Mouse (Mus musculus): ENCODE measurements around the gene Lrfn1.

Lrfn1 gene

DNA sequence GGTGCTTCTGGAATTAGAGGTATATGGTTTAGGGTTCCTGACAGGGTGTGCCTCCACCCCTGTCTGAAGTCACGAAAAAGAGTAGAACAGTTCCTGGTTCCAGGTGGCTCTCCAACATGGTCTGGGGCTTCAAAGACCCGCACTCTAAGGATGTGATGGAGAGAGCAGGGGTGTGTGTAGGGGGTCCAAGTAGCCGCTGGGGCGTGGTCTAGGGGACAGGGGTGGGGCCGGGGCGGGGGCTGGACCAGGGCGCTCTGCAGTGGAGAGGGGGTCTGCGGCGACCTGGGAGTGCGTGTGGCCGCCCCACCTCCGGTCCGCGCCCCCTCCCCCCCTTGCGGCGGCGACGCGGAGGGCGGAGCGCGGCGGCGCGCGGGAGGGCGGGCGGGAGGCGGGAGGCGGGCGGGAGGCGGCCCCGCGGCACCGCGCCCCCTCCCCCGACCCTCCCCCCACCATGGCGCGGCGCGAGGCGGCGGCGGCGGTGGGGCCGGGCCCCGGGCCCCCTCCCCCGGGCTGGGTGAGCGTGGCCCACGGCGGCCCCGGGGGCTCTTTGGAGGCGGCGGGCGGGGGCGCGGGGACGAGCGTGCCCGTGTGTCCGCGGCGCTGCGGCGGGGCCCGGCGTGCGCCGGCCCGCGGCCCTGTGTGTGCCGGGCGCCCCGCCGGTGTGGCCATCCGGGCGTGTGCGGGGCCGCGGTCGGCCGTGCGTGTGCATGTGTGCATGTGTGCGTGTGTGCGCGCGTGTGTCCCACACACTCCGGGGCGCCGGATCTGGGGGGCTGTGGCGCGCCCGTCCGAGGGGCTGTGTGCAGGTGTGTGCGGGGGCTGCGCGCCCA, at the start of gene Lrfn1:
TSS of gene Lrfn1 (plus strand) at position 450 of the 830 bp plus-strand sequence.
- DNase-seq (ENCODE audit: low spot score in 2 of 2): peak in 1 of 2 experiments; percentile 39

DNA sequence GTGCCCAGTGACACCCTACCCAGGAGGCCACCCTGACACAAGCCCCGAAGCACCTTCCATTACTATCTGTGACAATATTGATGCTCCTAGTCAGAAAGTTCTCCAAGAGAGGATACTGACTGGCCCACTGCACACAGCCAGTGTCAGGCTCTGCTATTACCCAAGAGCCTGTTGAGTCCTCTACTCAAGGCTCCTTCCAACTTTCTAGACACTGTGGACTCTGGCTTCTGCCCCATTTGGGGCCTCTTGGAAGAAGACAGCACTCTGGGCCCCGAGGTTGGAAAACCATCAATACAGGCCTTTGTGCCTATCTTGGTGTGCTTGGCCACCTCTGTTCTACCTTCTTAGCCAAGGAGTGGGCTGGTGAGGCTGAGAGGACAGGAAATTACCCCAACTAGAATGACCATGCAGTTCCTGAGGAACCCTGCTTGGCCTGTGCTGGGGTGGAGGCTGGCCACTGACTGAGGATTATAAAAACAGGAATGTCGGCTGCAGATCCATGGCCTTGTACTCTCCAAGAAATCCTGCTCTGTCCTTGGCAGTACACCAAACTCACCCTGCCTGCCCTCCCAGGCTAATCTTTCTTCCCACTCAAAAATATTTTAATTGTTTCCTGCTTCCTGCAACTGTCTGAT, 40.8 kb upstream of the Lrfn1 start:
- no peak for DNase-seq (ENCODE audit: low spot score in 2 of 2)

DNA sequence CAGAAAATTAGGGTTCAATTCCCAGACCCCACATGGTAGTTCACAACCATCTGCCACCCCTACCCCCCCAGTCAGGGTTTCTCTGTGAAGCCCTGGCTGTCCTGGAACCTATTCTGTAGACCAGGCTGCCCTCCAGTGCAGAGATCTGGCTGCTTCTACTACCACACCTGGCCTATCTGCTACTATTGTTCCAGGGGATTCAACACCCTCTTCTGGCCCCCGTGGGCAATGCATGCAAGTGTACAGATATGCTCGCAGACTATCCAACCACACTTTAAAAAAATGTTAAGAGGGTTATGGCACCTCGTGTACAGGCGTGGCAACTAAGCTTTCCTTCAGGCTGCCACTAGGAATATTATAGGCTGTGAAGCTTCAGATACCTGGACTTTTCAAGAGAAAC, 39.0 kb upstream of the Lrfn1 start:
- DNase-seq (ENCODE audit: low spot score in 2 of 2): no peak

DNA sequence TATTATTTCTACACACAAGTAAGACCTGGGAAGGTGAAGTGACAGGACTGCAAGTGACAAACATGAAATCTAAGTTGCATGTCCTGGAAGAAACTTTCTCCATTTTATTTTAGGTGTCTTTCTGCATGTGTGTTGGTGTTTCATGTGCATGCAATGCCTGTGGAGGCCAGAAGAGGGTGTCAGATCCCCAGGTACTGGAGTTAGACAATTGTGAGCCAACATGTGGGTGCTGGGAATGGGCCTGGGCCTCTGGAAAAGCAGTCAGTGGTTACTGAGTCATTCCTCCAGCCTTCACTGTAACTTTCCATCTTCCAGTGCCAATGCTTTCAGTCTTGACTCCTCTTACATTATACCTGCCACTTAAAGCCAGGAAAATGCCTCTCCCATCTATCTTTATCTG, 34.4 kb upstream of the Lrfn1 start:
- no peak for DNase-seq (ENCODE audit: low spot score in 2 of 2)

DNA sequence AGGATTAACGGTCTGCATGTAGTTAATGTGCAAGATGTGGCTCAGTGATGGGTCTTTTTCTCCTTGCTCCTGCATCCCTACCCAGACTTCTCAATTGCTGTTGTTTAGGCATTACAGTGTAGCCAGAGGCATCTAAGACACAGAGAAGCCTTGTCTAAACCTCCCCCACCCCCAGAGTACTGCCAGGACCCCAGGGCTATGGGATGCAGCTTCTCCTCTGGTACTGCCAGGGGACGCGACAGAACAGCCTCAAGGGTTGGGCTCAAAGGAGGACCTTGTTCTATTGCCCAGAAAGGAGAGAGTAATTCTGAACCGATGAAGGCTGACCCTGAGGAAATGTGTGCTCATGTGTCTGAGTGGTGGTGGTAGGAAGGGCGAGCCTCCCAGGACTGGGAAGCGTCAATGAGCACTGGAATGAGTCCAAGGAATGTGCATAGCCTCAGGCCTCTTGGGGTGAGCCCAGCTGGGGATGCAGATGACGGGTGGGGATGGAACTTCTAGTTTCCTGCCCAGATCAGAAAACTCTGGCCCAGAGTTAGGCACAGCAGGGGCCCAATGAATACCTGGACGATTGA, 33.6 kb upstream of the Lrfn1 start:
- no peak for DNase-seq (ENCODE audit: low spot score in 2 of 2)

DNA sequence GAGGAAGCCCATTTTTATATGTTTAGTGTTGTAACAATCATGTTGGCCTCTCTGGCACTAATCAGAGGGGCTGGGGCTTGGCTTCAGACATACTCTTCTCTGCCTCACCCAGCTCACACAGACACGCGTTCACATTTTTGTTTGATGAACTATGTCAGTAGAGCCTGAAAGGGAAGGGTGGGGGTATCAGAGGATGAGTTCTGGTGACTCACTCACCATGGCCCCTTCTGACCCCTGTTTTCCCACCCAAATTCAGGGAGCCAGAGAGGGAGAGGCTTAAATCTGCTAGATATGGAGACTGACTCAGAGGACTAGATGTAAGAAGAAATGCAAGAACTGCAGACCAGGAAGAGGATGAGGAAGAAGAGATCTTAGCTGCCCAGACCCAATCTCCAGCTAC, 32.4 kb upstream of the Lrfn1 start:
- no peak for DNase-seq (ENCODE audit: low spot score in 2 of 2)

DNA sequence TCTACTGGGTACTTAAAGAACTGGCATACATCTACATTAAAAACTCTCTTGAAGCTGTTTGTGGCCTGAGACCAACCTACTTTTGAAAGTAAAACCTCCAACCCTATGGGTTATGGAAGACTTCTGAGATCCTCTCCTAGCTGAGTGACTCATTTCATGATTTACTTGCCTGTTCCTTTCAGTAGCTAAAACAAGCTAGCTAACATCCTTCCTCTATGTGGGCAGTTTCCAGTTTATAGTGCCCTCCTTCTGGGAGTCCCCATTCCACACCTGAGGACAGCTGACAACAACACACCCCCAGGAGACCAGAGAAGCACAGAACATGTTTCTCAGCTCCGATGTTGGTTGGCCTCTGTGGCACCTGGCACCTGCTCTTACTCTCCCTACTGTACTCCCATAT, 28.8 kb upstream of the Lrfn1 start:
- DNase-seq (ENCODE audit: low spot score in 2 of 2): no peak

DNA sequence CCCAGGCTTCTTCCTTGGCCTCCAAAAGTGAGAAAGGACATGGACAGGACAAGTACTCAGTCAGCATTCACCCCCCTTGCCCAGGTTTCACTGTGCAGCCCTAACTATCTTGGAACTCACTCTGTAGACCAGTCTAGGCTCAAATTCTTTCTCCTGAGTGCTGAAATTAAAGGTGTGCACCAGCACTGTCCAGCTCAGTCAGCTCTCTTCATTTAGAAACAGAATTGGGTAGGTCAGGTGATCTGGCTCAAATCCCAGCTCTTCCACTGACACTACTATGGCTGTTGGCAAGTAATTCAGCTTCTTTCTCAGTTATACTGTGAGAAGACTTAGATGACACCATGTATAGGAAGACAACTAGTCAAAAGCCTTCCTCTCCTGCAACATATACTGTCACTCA, 24.0 kb upstream of the Lrfn1 start:
- DNase-seq (ENCODE audit: low spot score in 2 of 2): no peak

DNA sequence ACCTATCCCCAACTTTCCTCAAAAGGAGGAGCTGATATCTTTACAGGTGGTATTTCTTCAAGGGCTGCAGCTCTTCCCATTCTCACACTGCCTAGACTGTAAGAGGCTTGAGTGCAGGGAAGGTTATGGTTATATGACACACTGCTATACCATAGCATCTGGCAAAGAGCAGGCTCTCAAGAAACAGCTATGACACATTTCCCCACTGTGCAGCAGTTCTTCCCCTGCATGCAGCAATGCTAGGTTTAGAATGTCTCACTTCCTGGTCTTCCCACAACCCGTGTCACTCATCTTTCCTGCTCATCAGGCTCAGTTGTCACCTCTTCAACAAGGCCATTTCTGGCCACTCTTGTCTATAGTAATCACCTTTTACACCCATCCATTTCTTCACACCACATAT, 21.3 kb upstream of the Lrfn1 start:
- no peak for DNase-seq (ENCODE audit: low spot score in 2 of 2)

DNA sequence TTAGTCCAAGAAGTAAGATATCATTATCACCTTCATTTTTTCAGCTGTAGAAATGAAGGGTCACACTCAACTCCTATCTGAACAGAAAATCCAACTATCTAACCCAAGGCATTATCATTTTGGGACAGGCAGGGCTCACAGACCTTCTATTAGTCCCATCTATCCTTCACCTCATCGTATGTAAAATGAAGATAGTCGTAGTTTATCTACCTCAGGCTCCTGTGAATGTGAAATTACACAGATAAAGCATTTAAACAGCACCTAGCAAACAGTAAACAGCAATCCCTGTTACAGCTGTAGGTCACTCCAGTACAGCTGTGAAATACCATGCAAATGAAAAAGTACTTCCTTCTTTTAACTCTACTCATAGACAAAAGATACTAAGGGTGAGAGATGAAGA, 19.5 kb upstream of the Lrfn1 start:
- no peak for DNase-seq (ENCODE audit: low spot score in 2 of 2)

DNA sequence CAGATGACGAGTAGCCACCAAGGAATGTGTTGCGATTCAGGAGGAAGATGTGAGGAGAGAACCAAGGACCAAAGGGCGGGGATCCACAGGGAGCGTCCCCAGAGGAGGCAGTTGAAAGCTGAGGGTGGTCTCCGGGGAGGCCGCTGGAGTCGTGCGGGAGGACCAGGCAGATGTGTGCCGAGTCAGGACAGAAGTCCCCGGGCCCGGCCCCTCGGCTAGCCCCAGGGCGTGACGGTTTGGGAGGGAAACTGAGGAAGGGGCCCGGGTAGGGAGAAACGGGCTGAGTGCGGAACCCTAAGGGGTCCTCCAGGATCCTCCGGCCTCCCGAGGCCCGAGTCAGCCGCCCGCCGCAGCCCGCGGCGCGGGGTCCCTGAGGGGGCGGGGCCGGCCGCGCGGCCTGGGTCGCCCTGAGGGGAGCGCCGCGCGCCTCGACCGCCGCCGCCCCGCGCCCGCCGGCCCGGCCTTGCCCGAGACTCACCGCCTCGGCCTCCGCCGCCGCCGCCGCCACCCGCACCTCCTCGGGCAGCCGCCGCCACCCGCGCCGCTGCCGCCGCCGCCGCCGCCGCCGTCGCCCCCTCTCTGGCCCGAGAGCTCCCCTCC, 16.0 kb upstream of the Lrfn1 start:
- DNase-seq (ENCODE audit: low spot score in 2 of 2): no peak

DNA sequence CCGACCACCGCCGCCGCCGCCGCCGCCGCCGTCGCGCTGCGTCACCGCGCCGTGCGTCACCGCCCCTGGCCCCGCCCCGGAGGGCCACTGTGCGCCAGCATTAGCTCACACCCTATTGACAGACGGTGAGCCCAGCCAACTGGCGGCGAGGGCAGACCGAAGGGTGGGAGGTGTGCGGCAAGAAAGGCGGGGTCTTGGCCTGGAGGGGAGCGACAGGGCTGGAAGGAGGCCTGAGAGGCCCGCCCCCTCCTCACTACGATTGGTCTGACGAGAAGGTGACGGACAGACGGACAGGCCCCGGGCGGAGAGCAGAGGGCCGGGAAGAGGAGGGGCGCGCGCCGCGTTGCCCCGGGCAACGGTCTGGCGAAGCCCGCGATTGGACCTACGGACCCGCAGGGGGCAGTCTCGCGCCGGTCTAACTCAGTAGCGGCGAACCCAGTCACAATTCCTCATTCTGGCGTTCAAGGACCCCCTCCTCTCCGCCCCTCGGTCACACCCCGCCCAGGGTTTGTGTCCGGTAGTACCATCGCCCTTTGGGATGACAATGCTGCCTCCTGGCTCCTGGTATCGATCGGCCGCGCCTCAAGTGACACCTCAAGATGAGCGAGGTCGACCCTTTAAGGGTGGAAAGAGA, 15.4 kb upstream of the Lrfn1 start:
- DNase-seq (ENCODE audit: low spot score in 2 of 2): peak; percentile 100

DNA sequence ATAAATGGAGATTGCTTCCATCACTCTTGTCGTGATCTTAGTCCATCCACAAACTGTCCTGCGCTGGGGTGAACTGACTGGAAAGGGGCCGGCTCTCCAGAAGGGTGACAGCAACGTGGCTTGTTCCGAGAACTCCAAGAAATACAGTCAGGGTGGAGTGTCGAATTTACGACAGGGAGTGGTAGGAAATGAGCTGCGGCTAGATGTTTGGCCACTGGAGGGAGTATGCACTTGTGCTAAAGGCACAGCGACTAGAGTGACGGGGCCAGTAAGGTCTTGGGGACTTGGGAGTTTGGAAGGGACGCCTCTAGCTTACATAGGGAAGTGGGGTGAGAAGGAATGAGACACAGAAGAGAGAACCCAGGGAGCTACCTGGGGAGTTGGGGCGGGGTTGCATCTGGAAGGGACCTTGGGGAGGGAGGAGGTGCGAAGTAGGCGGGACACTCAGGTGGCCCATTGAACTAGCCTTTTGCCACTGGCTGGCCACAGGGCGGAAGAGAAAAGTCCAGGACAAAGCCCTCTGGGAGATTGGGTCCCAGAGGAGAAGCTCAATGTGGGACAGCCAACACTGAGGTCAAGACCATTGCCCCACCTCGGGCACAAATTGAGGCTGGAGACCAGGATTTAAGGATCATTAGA, 14.7 kb upstream of the Lrfn1 start, which contains the start of gene Gmfg:
TSS of gene Gmfg (plus strand) at position 516 of the 639 bp plus-strand sequence.
- DNase-seq (ENCODE audit: low spot score in 2 of 2): peak; percentile 54 to 61

DNA sequence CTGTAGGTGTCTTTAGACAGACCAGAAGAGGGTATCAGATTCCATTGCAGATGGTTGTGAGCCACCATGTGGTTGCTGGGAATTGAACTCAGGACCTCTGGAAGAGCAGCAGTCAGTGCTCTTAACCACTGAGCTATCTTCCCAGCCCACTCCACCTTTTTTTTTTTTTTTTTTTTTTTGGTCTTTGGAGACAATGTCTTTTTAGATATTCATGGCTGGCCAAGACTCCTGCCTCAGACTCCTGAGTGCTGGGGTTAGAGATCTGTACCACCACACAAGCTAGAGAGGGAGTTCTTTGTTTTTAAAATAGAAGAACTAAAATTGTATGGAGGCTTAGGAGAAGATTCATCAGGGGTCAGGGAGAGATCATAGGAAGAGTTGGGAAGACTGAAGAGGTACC, 13.8 kb upstream of the Lrfn1 start:
- DNase-seq (ENCODE audit: low spot score in 2 of 2): no peak

DNA sequence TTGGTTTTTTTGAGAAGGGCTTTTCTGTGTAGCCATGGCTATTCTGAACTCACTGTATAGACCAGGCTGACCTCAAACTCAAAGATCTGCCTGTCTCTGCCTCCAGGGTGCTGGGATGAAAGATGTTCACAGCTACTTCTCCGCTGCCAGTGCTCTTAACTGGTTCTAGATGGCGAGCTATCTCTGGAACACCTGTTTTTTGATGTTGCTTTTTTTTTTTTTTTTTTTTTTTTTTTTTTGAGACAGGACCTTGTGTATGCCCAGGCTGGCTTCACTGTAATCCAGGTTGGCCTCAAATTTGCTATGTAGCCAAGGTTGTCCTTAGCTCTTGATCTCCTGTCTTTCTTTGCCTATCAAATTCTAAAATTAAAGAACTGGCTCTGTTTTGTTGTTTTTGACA, 13.0 kb upstream of the Lrfn1 start:
- no peak for DNase-seq (ENCODE audit: low spot score in 2 of 2)

DNA sequence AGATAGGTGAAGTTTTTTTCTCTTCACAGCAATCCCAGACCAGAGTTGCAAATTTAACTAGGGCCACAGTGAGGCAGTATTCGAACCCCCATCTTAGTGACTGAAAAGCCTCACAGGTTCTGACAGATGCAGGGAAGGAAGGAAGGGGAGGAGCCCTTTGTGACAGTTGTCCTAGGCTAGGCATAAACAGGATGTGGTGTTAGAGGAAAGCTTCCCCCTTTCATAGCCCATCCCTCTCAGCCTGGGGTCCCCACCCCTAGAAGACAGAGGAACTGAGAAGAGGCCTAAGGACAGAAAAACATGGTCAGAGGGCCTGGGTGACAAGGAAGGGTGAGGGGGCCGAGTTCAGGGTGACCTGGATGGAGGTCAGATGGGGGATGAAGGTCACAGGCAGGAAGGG, 11.0 kb upstream of the Lrfn1 start:
- DNase-seq (ENCODE audit: low spot score in 2 of 2): no peak

DNA sequence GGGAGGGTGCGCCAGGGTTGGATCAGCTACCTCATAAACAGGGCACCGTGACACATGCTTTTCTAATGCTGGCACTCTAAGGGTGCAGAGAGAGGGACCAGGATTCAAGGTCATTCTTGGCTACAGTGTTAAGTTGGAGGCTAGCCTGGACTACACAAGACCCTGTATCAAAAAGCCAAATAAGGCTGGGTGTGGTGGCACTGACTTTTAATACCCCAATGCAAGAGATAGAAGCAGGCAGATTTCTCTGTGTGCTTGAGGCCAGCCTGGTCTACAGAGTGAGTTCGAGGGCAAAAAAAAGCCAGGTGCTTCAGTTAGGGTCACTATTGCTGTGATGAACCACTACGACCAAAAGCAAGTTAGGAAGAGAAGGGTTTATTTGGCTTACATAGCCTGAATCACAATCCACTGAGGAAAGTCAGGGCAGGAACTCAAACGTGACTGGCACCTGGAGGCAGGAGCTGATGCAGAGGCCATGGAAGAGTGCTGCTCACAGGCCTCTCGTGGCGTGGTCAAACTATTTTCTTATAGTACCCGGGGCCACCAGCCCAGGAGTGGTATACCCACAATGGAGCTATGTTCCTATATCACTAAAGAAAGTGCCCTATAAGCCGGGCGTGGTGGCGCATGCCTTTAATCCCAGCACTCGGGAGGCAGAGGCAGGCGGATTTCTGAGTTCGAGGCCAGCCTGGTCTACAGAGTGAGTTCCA, 9.8 kb upstream of the Lrfn1 start:
- DNase-seq (ENCODE audit: low spot score in 2 of 2): no peak

DNA sequence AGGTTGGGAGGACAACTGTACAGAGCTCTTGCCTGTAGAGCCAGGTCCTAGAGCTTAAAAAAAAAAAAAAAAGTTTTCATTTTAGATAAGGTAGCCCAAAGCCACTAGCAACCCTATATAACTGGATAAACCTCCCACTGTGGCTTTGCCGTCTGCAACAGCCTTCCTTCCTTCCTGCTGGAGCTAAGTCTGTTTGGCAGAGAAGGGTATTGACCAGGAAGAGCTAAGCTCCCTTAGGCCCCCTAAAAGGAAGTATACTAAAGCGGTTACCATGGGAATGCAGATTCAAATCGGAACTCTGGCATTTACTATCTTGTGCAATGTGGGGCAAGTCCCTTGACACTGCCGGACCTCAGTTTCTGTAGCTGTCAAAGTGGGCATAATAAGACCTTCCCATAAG, 9.1 kb upstream of the Lrfn1 start:
- DNase-seq (ENCODE audit: low spot score in 2 of 2): no peak

DNA sequence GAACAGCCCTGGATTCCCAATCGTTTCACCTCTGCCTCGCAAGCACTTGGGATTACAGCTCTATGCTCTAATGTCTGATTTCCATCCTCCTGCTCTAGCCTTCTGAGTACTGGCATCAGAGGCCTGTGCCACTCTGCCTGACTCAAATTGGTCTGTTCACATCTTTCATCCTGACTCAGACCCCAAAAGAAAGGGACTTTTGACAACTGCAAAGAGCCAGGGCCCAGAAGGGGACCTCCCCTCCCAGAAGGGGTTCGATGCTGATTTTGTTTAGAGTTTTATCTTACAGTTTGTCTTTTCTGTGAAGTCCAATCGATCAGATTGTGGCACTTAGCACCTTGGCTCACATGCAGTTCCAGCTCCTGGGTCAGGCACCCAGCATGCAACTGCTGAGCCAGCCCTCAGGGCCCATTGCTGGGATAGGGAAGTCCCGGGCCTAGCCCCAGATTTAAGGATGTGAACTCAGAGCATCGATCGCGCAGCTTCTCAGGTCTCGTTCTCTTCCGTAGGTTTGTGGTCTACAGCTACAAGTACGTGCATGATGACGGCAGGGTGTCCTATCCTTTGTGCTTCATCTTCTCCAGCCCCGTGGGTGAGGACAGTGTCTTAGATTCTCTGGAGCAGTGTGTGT, 7.3 kb upstream of the Lrfn1 start:
- no peak for DNase-seq (ENCODE audit: low spot score in 2 of 2)

DNA sequence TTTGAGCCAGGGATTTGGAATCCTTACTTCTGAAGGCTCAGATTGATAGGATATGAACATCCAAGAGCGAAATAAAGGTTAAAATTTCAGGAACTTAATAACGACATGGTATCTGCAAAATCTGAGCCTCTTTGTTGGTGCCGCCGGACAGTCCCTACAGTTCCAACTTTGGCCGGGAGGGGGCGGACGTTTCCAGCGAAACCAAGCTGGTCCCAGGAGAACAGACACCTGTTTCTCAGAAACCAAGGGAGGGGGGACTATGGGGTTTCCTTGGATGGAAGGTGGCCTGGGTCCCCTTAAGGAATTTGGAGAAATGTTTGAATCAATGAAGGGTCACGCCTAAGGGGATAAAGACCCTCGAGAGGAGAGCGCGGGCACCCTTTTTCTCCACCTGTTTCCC, 5.3 kb upstream of the Lrfn1 start:
- peak; percentile 42 to 63 for DNase-seq (ENCODE audit: low spot score in 2 of 2)
